Mouse (Mus musculus): Measurements from ENCODE around the gene Gse1. TPM values are rescaled to one million over a fixed set of nuclear protein-coding genes. Genes with fewer than 3 reads are reported as not detected.

Gene Gse1
- polyA plus RNA-seq, 1 experiment from 2014 or later: 23.9 TPM

GRCm38 (mm10) chr8:120289191-120289590 is 60.9 kb downstream of the Gse1 start:
- 83% methylated on average over 7 of the region's 7 CpGs for WGBS

GRCm38 (mm10) chr8:120289698-120290181 is 61.5 kb downstream of the Gse1 start:
- Histone ChIP-seq H3K4me2 (replicated peaks) (no peak overlapping the region), H3K27me3 (ENCODE audit: control insufficient read depth, insufficient read depth, low read length) (no peaks in the 10 kb centered on the region), H3K4me3 (replicated peaks; ENCODE audit: low read length) (no peak overlapping the region), H3K27ac (0 out of 2 replicates have a peak overlapping the region, but pooled peaks have one; percentile 2), H3K9me3 (ENCODE audit: control insufficient read depth, low read length) (no peaks in the 10 kb centered on the region), H3K36me3 (replicated peaks; ENCODE audit: control insufficient read depth, insufficient read depth) (no peaks in the 10 kb centered on the region), H3K4me1 (replicated peaks; ENCODE audit: control insufficient read depth, insufficient read depth, low read length) (peaks cover 76% of the 10 kb centered on the region), H3K9ac (no peak overlapping the region)
- DNase-seq (ENCODE audit: low spot score) (no peak), ATAC-seq (ENCODE audit: low FRiP score) (no peak)
- 30% methylated on average over 10 of the region's 10 CpGs for WGBS

More at GRCm38 (mm10) chr8:120289191-120289590, 60.9 kb downstream of the Gse1 start:
- Histone ChIP-seq H3K4me3 (replicated peaks; ENCODE audit: low read length) (no peak overlapping the region), H3K9ac (no peak overlapping the region), H3K27me3 (ENCODE audit: control insufficient read depth, insufficient read depth, low read length) (no peaks in the 10 kb centered on the region), H3K9me3 (ENCODE audit: control insufficient read depth, low read length) (no peaks in the 10 kb centered on the region), H3K4me2 (replicated peaks) (no peak overlapping the region), H3K4me1 (replicated peaks; ENCODE audit: control insufficient read depth, insufficient read depth, low read length) (peaks cover 76% of the 10 kb centered on the region), H3K36me3 (replicated peaks; ENCODE audit: control insufficient read depth, insufficient read depth) (no peaks in the 10 kb centered on the region), H3K27ac (0 out of 2 replicates have a peak overlapping the region, but pooled peaks have one; percentile 2)
- ATAC-seq (ENCODE audit: low FRiP score) (no peak), DNase-seq (ENCODE audit: low spot score) (no peak)

- Histone ChIP-seq H3K4me1 (replicated peaks; ENCODE audit: control insufficient read depth, insufficient read depth, low read length) (peaks cover 76% of the 10 kb centered on the region), H3K27ac (no peak overlapping the region), H3K4me2 (replicated peaks) (no peak overlapping the region), H3K27me3 (ENCODE audit: control insufficient read depth, insufficient read depth, low read length) (no peaks in the 10 kb centered on the region), H3K4me3 (replicated peaks; ENCODE audit: low read length) (no peak overlapping the region), H3K36me3 (replicated peaks; ENCODE audit: control insufficient read depth, insufficient read depth) (no peaks in the 10 kb centered on the region), H3K9ac (no peak overlapping the region), H3K9me3 (ENCODE audit: control insufficient read depth, low read length) (no peaks in the 10 kb centered on the region)
- WGBS: 56% methylated on average over 15 of the region's 15 CpGs
- DNase-seq (ENCODE audit: low spot score): no peak
- no peak for ATAC-seq (ENCODE audit: low FRiP score)
Observed at GRCm38 (mm10) chr8:120290614-120291013, 62.4 kb downstream of the Gse1 start.

GRCm38 (mm10) chr8:120291650-120292049 is 63.4 kb downstream of the Gse1 start:
- no peak for ATAC-seq (ENCODE audit: low FRiP score)
- H3K9ac ChIP-seq: no peak overlapping the region
- DNase-seq (ENCODE audit: low spot score): no peak
- H3K36me3 ChIP-seq (replicated peaks; ENCODE audit: control insufficient read depth, insufficient read depth): no peaks in the 10 kb centered on the region
- no peaks in the 10 kb centered on the region for H3K9me3 ChIP-seq (ENCODE audit: control insufficient read depth, low read length)
- H3K4me1 ChIP-seq (replicated peaks; ENCODE audit: control insufficient read depth, insufficient read depth, low read length): peaks cover 82% of the 10 kb centered on the region
- H3K27ac ChIP-seq: peak overlapping the region; percentile 69; the same call in 1 of the 2 replicates
- no peak overlapping the region for H3K4me2 ChIP-seq (replicated peaks)
- WGBS: 66% methylated on average over 9 of the region's 9 CpGs
- no peaks in the 10 kb centered on the region for H3K27me3 ChIP-seq (ENCODE audit: control insufficient read depth, insufficient read depth, low read length)
- no peak overlapping the region for H3K4me3 ChIP-seq (replicated peaks; ENCODE audit: low read length)

- H3K27me3 ChIP-seq (ENCODE audit: control insufficient read depth, insufficient read depth, low read length): no peaks in the 10 kb centered on the region
- H3K4me3 ChIP-seq (replicated peaks; ENCODE audit: low read length): no peak overlapping the region
- DNase-seq (ENCODE audit: low spot score) (peak; percentile 71), ATAC-seq (ENCODE audit: low FRiP score) (peak; percentile 61; the same call in 1 of the 2 replicates)
- no peaks in the 10 kb centered on the region for H3K9me3 ChIP-seq (ENCODE audit: control insufficient read depth, low read length)
- no peaks in the 10 kb centered on the region for H3K36me3 ChIP-seq (replicated peaks; ENCODE audit: control insufficient read depth, insufficient read depth)
- H3K4me1 ChIP-seq (replicated peaks; ENCODE audit: control insufficient read depth, insufficient read depth, low read length): peaks cover 89% of the 10 kb centered on the region
- no peak overlapping the region for H3K9ac ChIP-seq
- WGBS: 27% methylated on average over 8 of the region's 8 CpGs
- no peak overlapping the region for H3K4me2 ChIP-seq (replicated peaks)
- peak overlapping the region; percentile 69 for H3K27ac ChIP-seq
Observed at GRCm38 (mm10) chr8:120292316-120293107, 64.3 kb downstream of the Gse1 start.

- H3K4me3 ChIP-seq (replicated peaks; ENCODE audit: low read length): no peak overlapping the region
- H3K9ac ChIP-seq: peak overlapping the region; percentile 29
- peaks cover 96% of the 10 kb centered on the region for H3K4me1 ChIP-seq (replicated peaks; ENCODE audit: control insufficient read depth, insufficient read depth, low read length)
- DNase-seq (ENCODE audit: low spot score) (no peak), ATAC-seq (ENCODE audit: low FRiP score) (no peak)
- H3K27me3 ChIP-seq (ENCODE audit: control insufficient read depth, insufficient read depth, low read length): no peaks in the 10 kb centered on the region
- H3K4me2 ChIP-seq (replicated peaks): no peak overlapping the region
- H3K36me3 ChIP-seq (replicated peaks; ENCODE audit: control insufficient read depth, insufficient read depth): no peaks in the 10 kb centered on the region
- H3K27ac ChIP-seq: peak overlapping the region; percentile 69
- 16% methylated on average over 18 of the region's 18 CpGs for WGBS
- no peaks in the 10 kb centered on the region for H3K9me3 ChIP-seq (ENCODE audit: control insufficient read depth, low read length)
Observed at GRCm38 (mm10) chr8:120293421-120294357, 65.4 kb downstream of the Gse1 start.

- 23% methylated on average over 15 of the region's 17 CpGs for WGBS
- Histone ChIP-seq H3K4me2 (replicated peaks) (no peak overlapping the region), H3K9ac (no peak overlapping the region), H3K4me3 (replicated peaks; ENCODE audit: low read length) (no peak overlapping the region), H3K4me1 (replicated peaks; ENCODE audit: control insufficient read depth, insufficient read depth, low read length) (peaks cover 91% of the 10 kb centered on the region), H3K27ac (peak overlapping the region; percentile 23), H3K27me3 (ENCODE audit: control insufficient read depth, insufficient read depth, low read length) (no peaks in the 10 kb centered on the region), H3K9me3 (ENCODE audit: control insufficient read depth, low read length) (no peaks in the 10 kb centered on the region), H3K36me3 (replicated peaks; ENCODE audit: control insufficient read depth, insufficient read depth) (no peaks in the 10 kb centered on the region)
- DNase-seq (ENCODE audit: low spot score): no peak
- peak; percentile 16; the same call in 1 of the 2 replicates for ATAC-seq (ENCODE audit: low FRiP score)
Observed at GRCm38 (mm10) chr8:120294982-120295870, 67.0 kb downstream of the Gse1 start.

GRCm38 (mm10) chr8:120297000-120297399 is 68.7 kb downstream of the Gse1 start:
- DNase-seq (ENCODE audit: low spot score): no peak
- H3K36me3 ChIP-seq (replicated peaks; ENCODE audit: control insufficient read depth, insufficient read depth): no peaks in the 10 kb centered on the region

More at GRCm38 (mm10) chr8:120297000-120297399, 68.7 kb downstream of the Gse1 start:
- 17% methylated on average over 5 of the region's 5 CpGs for WGBS
- H3K4me2 ChIP-seq (replicated peaks): no peak overlapping the region
- no peaks in the 10 kb centered on the region for H3K9me3 ChIP-seq (ENCODE audit: control insufficient read depth, low read length)
- H3K4me3 ChIP-seq (replicated peaks; ENCODE audit: low read length): no peak overlapping the region
- H3K27me3 ChIP-seq (ENCODE audit: control insufficient read depth, insufficient read depth, low read length): no peaks in the 10 kb centered on the region
- H3K4me1 ChIP-seq (replicated peaks; ENCODE audit: control insufficient read depth, insufficient read depth, low read length): peaks cover 86% of the 10 kb centered on the region
- no peak for ATAC-seq (ENCODE audit: low FRiP score)
- 0 out of 2 replicates have a peak overlapping the region, but pooled peaks have one; percentile 14 for H3K9ac ChIP-seq
- H3K27ac ChIP-seq: peak overlapping the region; percentile 44; the same call in 1 of the 2 replicates
